Mouse (Mus musculus) midbrain, embryonic 10.5 days (tissue): ENCODE measurements at regions not wholly inside any gene's neighbourhood (a gene's known extent, or its start where the extent isn't known, plus 50 kb on each side); places are given as distances from the start of the nearest gene placed in this dataset.

Experiments used
- DNase-seq: peaks from one replicate; pipeline ENCODE4 v3.0.0-alpha.2; 2017; ENCODE audit warnings: low spot score
- H3K27ac ChIP-seq: fragments of 300-500 bp; sonication (generic); replicated peaks from 2 replicates; pipeline ENCODE4 v1.5.1; 2016; ENCODE audit warnings: mild to moderate bottlenecking
- H3K27me3 ChIP-seq: fragments of 300-500 bp; sonication (generic); 2 replicates; pipeline ENCODE4 v1.6.1; 2016; ENCODE audit warnings: low read depth, mild to moderate bottlenecking; ENCODE audit not compliant: poor library complexity, severe bottlenecking
- H3K36me3 ChIP-seq: fragments of 300-500 bp; sonication (generic); 2 replicates; pipeline ENCODE4 v1.6.1; 2016; ENCODE audit warnings: mild to moderate bottlenecking, moderate library complexity
- H3K4me1 ChIP-seq: fragments of 300-500 bp; sonication (generic); 2 replicates; pipeline ENCODE4 v1.6.1; 2016
- H3K4me3 ChIP-seq: fragments of 300-500 bp; sonication (generic); 2 replicates; pipeline ENCODE4 v1.5.1; 2016; ENCODE audit warnings: mild to moderate bottlenecking, moderate library complexity
- H3K9me3 ChIP-seq: fragments of 300-500 bp; sonication (generic); replicated peaks from 2 replicates; pipeline ENCODE4 v1.6.1; 2016; ENCODE audit warnings: mild to moderate bottlenecking
- WGBS: fragments of 180-500 bp; shearing (Covaris S2); methylation state at CpG from one replicate; pipeline ENCODE4 v1.1.7; 2016; 5-methylcytosine and 5-hydroxymethylcytosine counted together

GRCm38 (mm10) chr6:75683935-75684334, 813.6 kb downstream of the Gm9008 start:
- Histone ChIP-seq H3K27ac (no peak overlapping the region), H3K4me3 (no peak overlapping the region), H3K36me3 (no peaks in the 10 kb centered on the region), H3K9me3 (no peaks in the 10 kb centered on the region), H3K4me1 (no peaks in the 10 kb centered on the region), H3K27me3 (no peaks in the 10 kb centered on the region)
- 96% methylated on average over 2 of the region's 2 CpGs for WGBS
- DNase-seq: no peak

- WGBS: 94% methylated on average over 2 of the region's 2 CpGs
- H3K4me3 ChIP-seq: no peak overlapping the region
- no peak overlapping the region for H3K27ac ChIP-seq
- H3K9me3 ChIP-seq: peaks cover 4% of the 10 kb centered on the region; the same call in 1 of the 2 replicates
- DNase-seq: no peak
- H3K36me3 ChIP-seq: no peaks in the 10 kb centered on the region
- no peaks in the 10 kb centered on the region for H3K27me3 ChIP-seq
- no peaks in the 10 kb centered on the region for H3K4me1 ChIP-seq
Measured at GRCm38 (mm10) chr6:75644363-75644720, 853.2 kb downstream of the Gm9008 start.

GRCm38 (mm10) chr6:75643581-75644362, 853.8 kb downstream of the Gm9008 start:
- H3K4me1 ChIP-seq: no peaks in the 10 kb centered on the region
- peaks cover 4% of the 10 kb centered on the region; the same call in 1 of the 2 replicates for H3K9me3 ChIP-seq
- DNase-seq: no peak
- no peaks in the 10 kb centered on the region for H3K27me3 ChIP-seq
- H3K27ac ChIP-seq: no peak overlapping the region
- WGBS: 73% methylated on average over 2 of the region's 2 CpGs
- no peak overlapping the region for H3K4me3 ChIP-seq
- H3K36me3 ChIP-seq: no peaks in the 10 kb centered on the region

- Histone ChIP-seq H3K27ac (no peak overlapping the region), H3K4me3 (no peak overlapping the region), H3K4me1 (no peaks in the 10 kb centered on the region), H3K27me3 (no peaks in the 10 kb centered on the region), H3K36me3 (no peaks in the 10 kb centered on the region), H3K9me3 (no peaks in the 10 kb centered on the region)
- no peak for DNase-seq
- WGBS: 39% methylated on average over 1 of the region's 1 CpGs
Measured at GRCm38 (mm10) chr6:75636050-75636449, 861.5 kb downstream of the Gm9008 start.

GRCm38 (mm10) chr6:75602536-75603279, 894.9 kb downstream of the Gm9008 start:
- peaks cover 8% of the 10 kb centered on the region for H3K4me1 ChIP-seq
- no peaks in the 10 kb centered on the region for H3K27me3 ChIP-seq
- no peaks in the 10 kb centered on the region for H3K36me3 ChIP-seq
- H3K9me3 ChIP-seq: no peaks in the 10 kb centered on the region
- H3K27ac ChIP-seq: 0 out of 2 replicates have a peak overlapping the region, but pooled peaks have one; percentile 17
- peak; percentile 19 for DNase-seq
- 8% methylated on average over 11 of the region's 11 CpGs for WGBS
- no peak overlapping the region for H3K4me3 ChIP-seq

- DNase-seq: no peak
Measured at GRCm38 (mm10) chr6:75558431-75558830, 939.2 kb downstream of the Gm9008 start.

GRCm38 (mm10) chr6:75542247-75542700, 955.3 kb downstream of the Gm9008 start:
- WGBS: 78% methylated on average over 1 of the region's 1 CpGs
- no peak for DNase-seq
- H3K4me1 ChIP-seq: no peaks in the 10 kb centered on the region

More at GRCm38 (mm10) chr6:75558431-75558830, 939.2 kb downstream of the Gm9008 start:
- Histone ChIP-seq H3K27ac (no peak overlapping the region), H3K27me3 (no peaks in the 10 kb centered on the region), H3K9me3 (no peaks in the 10 kb centered on the region), H3K4me3 (no peak overlapping the region), H3K4me1 (no peaks in the 10 kb centered on the region), H3K36me3 (no peaks in the 10 kb centered on the region)
- WGBS: 90% methylated on average over 3 of the region's 3 CpGs

GRCm38 (mm10) chr6:75539703-75540102, 957.9 kb downstream of the Gm9008 start:
- no peaks in the 10 kb centered on the region for H3K9me3 ChIP-seq
- no peaks in the 10 kb centered on the region for H3K27me3 ChIP-seq
- H3K27ac ChIP-seq: no peak overlapping the region
- WGBS: 87% methylated on average over 3 of the region's 3 CpGs
- H3K4me3 ChIP-seq: no peak overlapping the region
- H3K36me3 ChIP-seq: no peaks in the 10 kb centered on the region
- no peaks in the 10 kb centered on the region for H3K4me1 ChIP-seq
- no peak for DNase-seq

More at GRCm38 (mm10) chr6:75542247-75542700, 955.3 kb downstream of the Gm9008 start:
- no peaks in the 10 kb centered on the region for H3K36me3 ChIP-seq
- H3K9me3 ChIP-seq: no peaks in the 10 kb centered on the region
- H3K27ac ChIP-seq: no peak overlapping the region
- no peak overlapping the region for H3K4me3 ChIP-seq
- H3K27me3 ChIP-seq: no peaks in the 10 kb centered on the region
